21 mouse cellular contexts compared by ENCODE assay signal in the genomic region with DNA sequence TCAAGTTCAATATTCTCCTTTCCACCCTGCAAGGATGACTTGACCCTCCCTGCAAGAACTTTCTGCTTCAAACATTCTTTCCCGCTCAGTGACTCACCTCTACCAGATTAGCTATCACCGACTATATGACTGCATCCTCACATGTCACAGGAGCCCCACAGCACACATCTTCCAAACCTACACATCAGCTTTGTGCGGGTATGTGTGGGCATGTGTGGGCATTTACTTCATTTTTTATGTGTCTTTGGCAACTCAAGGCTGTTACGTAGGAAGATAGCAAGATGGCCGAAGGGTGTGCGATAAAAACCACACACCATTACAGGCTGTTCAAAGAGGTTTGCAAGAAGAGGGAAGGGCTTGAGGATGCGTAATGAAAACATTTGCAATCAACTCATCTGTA.
"Had no signal": no experiment of that assay in that cellular context is flagged by ENCODE, and none has a peak within 500 bp of the region (broad histone marks: within the 10 kb centered on the region; RNA-seq: fewer than 3 reads in every experiment).

No protein-coding gene starts in this region.

- DNase-seq: cerebellum, adult 2 months; cerebellum, adult 8-10 months; cerebellum, adult 9-10 months; cerebellum, adult 9-11 months; cerebellum, postnatal 10 days; cerebellum, postnatal 14 days; cerebellum, postnatal 25 days; cerebellum, postnatal 36 days; embryo, embryonic 11 days; forebrain, postnatal 0 days; gastrocnemius, adult 2 months; gastrocnemius, postnatal 10 days; gastrocnemius, postnatal 14 days; gastrocnemius, postnatal 25 days; gastrocnemius, postnatal 36 days; heart, adult 18-20 months; heart, adult 2 months had no signal

- ATAC-seq: forebrain, embryonic 13.5 days; forebrain, embryonic 14.5 days; forebrain, embryonic 15.5 days; forebrain, embryonic 16.5 days; forebrain, postnatal 0 days had no signal
